Comparison of ENCODE assay signal across 8 mouse cellular contexts in the genomic region with DNA sequence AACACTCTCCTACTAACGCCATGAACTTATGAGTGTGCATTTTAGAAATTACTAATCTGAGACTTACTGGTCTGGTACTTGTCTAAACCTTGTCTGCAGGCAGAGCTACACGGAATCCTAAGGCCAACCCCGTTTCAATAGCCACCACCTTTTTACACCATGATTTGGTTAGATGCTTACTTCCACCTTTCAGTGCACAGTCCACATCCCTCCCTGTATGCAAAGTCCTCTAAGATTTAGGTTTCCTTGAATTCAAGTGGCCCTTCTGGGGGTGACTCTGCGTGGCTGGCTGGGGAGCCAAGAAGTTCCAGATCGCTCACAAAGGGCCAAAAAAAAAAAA. TPM values are rescaled to one million over a fixed set of nuclear protein-coding genes. Genes with fewer than 3 reads are reported as not detected.
DNase-seq lines count a peak whose midpoint lies in the region; ATAC-seq and TF ChIP-seq lines count a peak whose summit lies in the region.

No protein-coding gene starts in this region.

- H3K27me3 ChIP-seq in erythroblast, embryonic 14.5 days (ENCODE audit: control insufficient read depth), result peaks cover 58% of the 10 kb centered on the region
- H3K27me3 ChIP-seq in thymus, adult 2 months (ENCODE audit: control insufficient read depth, insufficient read depth, low read length), result no peaks in the 10 kb centered on the region
- peaks cover 57% of the 10 kb centered on the region for H3K27me3 ChIP-seq in liver, embryonic 15.5 days
- no peaks in the 10 kb centered on the region for H3K27me3 ChIP-seq in stomach, postnatal 0 days (ENCODE audit: control insufficient read depth, insufficient read depth, low read length)

- peak overlapping the region; percentile 38; the same call in 1 of the 2 replicates for H3K27ac ChIP-seq in thymus, adult 2 months (ENCODE audit: control insufficient read depth, insufficient read depth, low read length)
- H3K27ac ChIP-seq in liver, embryonic 15.5 days (replicated peaks), result 0 out of 2 replicates have a peak overlapping the region, but pooled peaks have one; percentile 38
- peak overlapping the region; percentile 99 for H3K27ac ChIP-seq in stomach, postnatal 0 days (replicated peaks)

- no peak for DNase-seq in thymus, adult 2 months
- DNase-seq in thymus, postnatal 0 days (ENCODE audit: low spot score), result no peak
- no peak for DNase-seq in stomach, postnatal 0 days (ENCODE audit: low spot score)
- no peak for DNase-seq in gastrocnemius, adult 8-10 months (ENCODE audit: low spot score in 2 of 2)
- no peak for DNase-seq in adrenal gland, postnatal 10 days

- WGBS in thymus, adult 2 months, result 3% methylated on average over 5 of the region's 5 CpGs
- 3% methylated on average over 5 of the region's 5 CpGs for WGBS in liver, embryonic 15.5 days (ENCODE audit: insufficient replicate concordance)
- 1% methylated on average over 5 of the region's 5 CpGs for WGBS in stomach, postnatal 0 days

- TF ChIP-seq POLR2A in thymus, adult 2 months (IDR thresholded peaks at IDR 0.05; ENCODE audit: control insufficient read depth, extremely low read depth, insufficient read depth, low read length, poor library complexity), result no peak

- TF ChIP-seq EP300 in stomach, postnatal 0 days (optimal IDR thresholded peaks at IDR 0.05), result no peak

- peak overlapping the region; percentile 79 for H3K4me2 ChIP-seq in liver, embryonic 15.5 days
- peak overlapping the region; percentile 79 for H3K4me2 ChIP-seq in stomach, postnatal 0 days (replicated peaks; ENCODE audit: low read depth)

- no peak overlapping the region for H3K9ac ChIP-seq in liver, embryonic 15.5 days
- H3K9ac ChIP-seq in stomach, postnatal 0 days (ENCODE audit: low read length), result peak overlapping the region; percentile 95

- no peaks in the 10 kb centered on the region for H3K36me3 ChIP-seq in erythroblast, embryonic 14.5 days (ENCODE audit: control insufficient read depth)
- H3K36me3 ChIP-seq in thymus, adult 2 months (ENCODE audit: control insufficient read depth, insufficient read depth, low read length), result no peaks in the 10 kb centered on the region
- H3K36me3 ChIP-seq in liver, embryonic 15.5 days (replicated peaks), result no peaks in the 10 kb centered on the region
- no peaks in the 10 kb centered on the region for H3K36me3 ChIP-seq in stomach, postnatal 0 days (ENCODE audit: control insufficient read depth, insufficient read depth, low read length)

- peak overlapping the region; percentile 64 for H3K4me3 ChIP-seq in erythroblast, embryonic 14.5 days (replicated peaks)
- H3K4me3 ChIP-seq in thymus, adult 2 months (ENCODE audit: control insufficient read depth, insufficient read depth, low read length), result peak overlapping the region; percentile 32
- peak overlapping the region; percentile 67 for H3K4me3 ChIP-seq in liver, embryonic 15.5 days (replicated peaks)
- H3K4me3 ChIP-seq in stomach, postnatal 0 days (ENCODE audit: low read depth, low read length), result peak overlapping the region; percentile 95

- no peak for ATAC-seq in erythroblast, adult 5-6 weeks (replicated peaks; ENCODE audit: low FRiP score, poor library complexity, severe bottlenecking)
- peak; percentile 8; the same call in 1 of the 2 replicates for ATAC-seq in liver, embryonic 15.5 days (ENCODE audit: insufficient read depth)
- peak; percentile 2; the same call in 1 of the 2 replicates for ATAC-seq in stomach, postnatal 0 days (ENCODE audit: low FRiP score, low TSS enrichment)

- TF ChIP-seq CTCF in thymus, adult 2 months (IDR thresholded peaks at IDR 0.05; ENCODE audit: borderline replicate concordance, control insufficient read depth, extremely low read depth, insufficient read depth, low read length, poor library complexity), result no peak
- no peak for TF ChIP-seq CTCF in stomach, postnatal 0 days (IDR thresholded peaks at IDR 0.05; ENCODE audit: low read depth)

- H3K9me3 ChIP-seq in erythroblast, embryonic 14.5 days (ENCODE audit: control insufficient read depth, low read length), result no peaks in the 10 kb centered on the region
- H3K9me3 ChIP-seq in liver, embryonic 15.5 days (replicated peaks), result no peaks in the 10 kb centered on the region
- no peaks in the 10 kb centered on the region for H3K9me3 ChIP-seq in stomach, postnatal 0 days (ENCODE audit: control insufficient read depth, low read length)

- H3K4me1 ChIP-seq in erythroblast, embryonic 14.5 days (ENCODE audit: control insufficient read depth), result peaks cover 12% of the 10 kb centered on the region
- peaks cover 2% of the 10 kb centered on the region; the same call in 1 of the 2 replicates for H3K4me1 ChIP-seq in thymus, adult 2 months (replicated peaks; ENCODE audit: control insufficient read depth, insufficient read depth, low read length)
- H3K4me1 ChIP-seq in liver, embryonic 15.5 days (replicated peaks), result peaks cover 20% of the 10 kb centered on the region
- H3K4me1 ChIP-seq in stomach, postnatal 0 days (replicated peaks; ENCODE audit: control insufficient read depth, insufficient read depth), result no peaks in the 10 kb centered on the region

RNA-seq across cellular contexts. Expression of gene Cbfb, which starts 0.5 kb away (rescaled TPM):
- polyA plus RNA-seq in erythroblast, embryonic 14.5 days (2012), result 0.06 and 0.11 TPM in 2 replicates
- total RNA-seq in erythroblast, adult 5-6 weeks (2015; ENCODE audit: low replicate concordance), result 28.6 and 37.6 TPM in 2 replicates
- 27.2 and 33.1 TPM in 2 replicates for total RNA-seq in erythroblast, adult 5-6 weeks (2017; ENCODE audit: low replicate concordance)
- 26.7 and 34.4 TPM in 2 replicates for polyA plus RNA-seq in thymus, adult 2 months (2012; rRNA removed)
- 68.5 and 77.3 TPM in 2 replicates for polyA plus RNA-seq in thymus, postnatal 0 days (2015; fragmentation: Nextera tagmentation; extraction: Ambion mirVana)
- 6.5 and 7.0 TPM in 2 replicates for polyA plus RNA-seq in liver, embryonic 15.5 days (2015; fragmentation: Nextera tagmentation; extraction: Ambion mirVana)
- 31.4 and 33.5 TPM in 2 replicates for polyA plus RNA-seq in stomach, postnatal 0 days (2015; fragmentation: Nextera tagmentation; extraction: Ambion mirVana)
- total RNA-seq in gastrocnemius, adult 8-10 months (2022), result 10 to 100 TPM; 87.8 to 96.8 (median 94.6) TPM
- 10 to 100 TPM; 47.2 to 50.2 TPM for total RNA-seq in adrenal gland, postnatal 10 days (2021)

RNA-seq across cellular contexts. Expression of gene Ces4a, which starts 38.4 kb away (rescaled TPM):
- not detected in 2 replicates for polyA plus RNA-seq in erythroblast, embryonic 14.5 days (2012)
- not detected in 2 replicates for total RNA-seq in erythroblast, adult 5-6 weeks (2015; ENCODE audit: low replicate concordance)
- total RNA-seq in erythroblast, adult 5-6 weeks (2017; ENCODE audit: low replicate concordance), result not detected in 2 replicates
- polyA plus RNA-seq in thymus, adult 2 months (2012; rRNA removed), result 0.05 TPM in 1 of 2 replicates, not detected in the other
- polyA plus RNA-seq in thymus, postnatal 0 days (2015; fragmentation: Nextera tagmentation; extraction: Ambion mirVana), result 0.06 and 0.14 TPM in 2 replicates
- not detected in 2 replicates for polyA plus RNA-seq in liver, embryonic 15.5 days (2015; fragmentation: Nextera tagmentation; extraction: Ambion mirVana)
- polyA plus RNA-seq in stomach, postnatal 0 days (2015; fragmentation: Nextera tagmentation; extraction: Ambion mirVana), result not detected in 2 replicates
- not detected for total RNA-seq in gastrocnemius, adult 8-10 months (2022)
- total RNA-seq in adrenal gland, postnatal 10 days (2021), result not detected

RNA-seq across cellular contexts. Expression of gene D230025D16Rik, which starts 54.9 kb away (rescaled TPM):
- 0.63 and 1.3 TPM in 2 replicates for polyA plus RNA-seq in erythroblast, embryonic 14.5 days (2012)
- total RNA-seq in erythroblast, adult 5-6 weeks (2015; ENCODE audit: low replicate concordance), result 16.9 and 22.5 TPM in 2 replicates
- total RNA-seq in erythroblast, adult 5-6 weeks (2017; ENCODE audit: low replicate concordance), result 20.1 and 22.6 TPM in 2 replicates
- 24.6 and 26.4 TPM in 2 replicates for polyA plus RNA-seq in thymus, adult 2 months (2012; rRNA removed)
- polyA plus RNA-seq in thymus, postnatal 0 days (2015; fragmentation: Nextera tagmentation; extraction: Ambion mirVana), result 18.1 and 18.6 TPM in 2 replicates
- polyA plus RNA-seq in liver, embryonic 15.5 days (2015; fragmentation: Nextera tagmentation; extraction: Ambion mirVana), result 16.9 and 20.3 TPM in 2 replicates
- polyA plus RNA-seq in stomach, postnatal 0 days (2015; fragmentation: Nextera tagmentation; extraction: Ambion mirVana), result 19.1 and 21.5 TPM in 2 replicates
- total RNA-seq in gastrocnemius, adult 8-10 months (2022), result 10 to 100 TPM; 24.7 to 38.2 (median 32.9) TPM
- total RNA-seq in adrenal gland, postnatal 10 days (2021), result 10 to 100 TPM; 32.3 to 35.6 TPM

Comparison
In these comparisons a context has a peak if more than half of its experiments do, and no peak if none do; other contexts are left out.
1. H3K4me3 ChIP-seq: peak in every context shown above with its lines; median percentile 95 in stomach, postnatal 0 days; 67 in liver, embryonic 15.5 days; 64 in erythroblast, embryonic 14.5 days; 32 in thymus, adult 2 months.
2. H3K27ac ChIP-seq: peak in every context shown above with its lines; median percentile 99 in stomach, postnatal 0 days; 38 in thymus, adult 2 months; 38 in liver, embryonic 15.5 days.